Mouse (Mus musculus) liver, embryonic 14.5 days (tissue): Measurements from ENCODE around the gene Rnf113a2. TPM values are rescaled to one million over a fixed set of nuclear protein-coding genes. Genes with fewer than 3 reads are reported as not detected.

Source experiments
- ATAC-seq: fragments of 200-750 bp; cut with Nextera tagmentation; 2 replicates; pipeline ENCODE4 v1.8.0; 2017; ENCODE audit warnings: moderate number of reproducible peaks, mild to moderate bottlenecking, moderate library complexity; ENCODE audit not compliant: insufficient read depth
- DNase-seq, 3 experiments: peaks; one replicate each; pipeline ENCODE4 v3.0.0-alpha.2; 2012 to 2013; ENCODE audit warnings: low read depth in 3 of 3, low spot score in 3 of 3
- H3K27ac ChIP-seq: fragments of 300-500 bp; sonication (generic); 2 replicates; pipeline ENCODE4 v1.5.1; 2014; ENCODE audit warnings: moderate library complexity, mild to moderate bottlenecking, control low read depth, inconsistent platforms
- H3K27me3 ChIP-seq: fragments of 300-500 bp; sonication (generic); 2 replicates; pipeline ENCODE4 v1.6.1; 2014; ENCODE audit warnings: mild to moderate bottlenecking, low read length, moderate library complexity; ENCODE audit not compliant: control insufficient read depth, insufficient read depth
- H3K36me3 ChIP-seq: fragments of 300-500 bp; sonication (generic); replicated peaks from 2 replicates; pipeline ENCODE4 v1.6.1; 2014; ENCODE audit warnings: low read depth; ENCODE audit not compliant: control insufficient read depth, insufficient read depth
- H3K4me1 ChIP-seq, 2 experiments: fragments of 200-500 bp in 1 of 2; fragments of 300-500 bp in 1 of 2; sonication (generic) in 1 of 2; replicated peaks; 2 replicates each; pipeline ENCODE4 v1.6.1; 2012 to 2014; ENCODE audit warnings: antibody characterized with exemption in 1 of 2, inconsistent platforms in 1 of 2, low read length in 1 of 2; ENCODE audit not compliant: control insufficient read depth in 2 of 2, insufficient read depth in 2 of 2
- H3K4me2 ChIP-seq: fragments of 300-500 bp; sonication (generic); 2 replicates; pipeline ENCODE4 v1.6.1; 2014; ENCODE audit warnings: low read depth, mild to moderate bottlenecking, control low read depth, moderate library complexity
- H3K4me3 ChIP-seq, 2 experiments: fragments of 200-500 bp in 1 of 2; fragments of 300-500 bp in 1 of 2; sonication (generic) in 1 of 2; 2 replicates each; pipeline ENCODE4 v1.5.1; 2012 to 2014; ENCODE audit warnings: low read depth in 2 of 2, low read length in 2 of 2, mild to moderate bottlenecking in 2 of 2, control low read depth in 1 of 2, inconsistent platforms in 1 of 2, moderate library complexity in 1 of 2; ENCODE audit not compliant: insufficient read depth in 1 of 2
- H3K9ac ChIP-seq: fragments of 300-500 bp; sonication (generic); replicated peaks from 2 replicates; pipeline ENCODE4 v1.6.1; 2014; ENCODE audit warnings: mild to moderate bottlenecking, control low read depth, moderate library complexity
- H3K9me3 ChIP-seq: fragments of 300-500 bp; sonication (generic); 2 replicates; pipeline ENCODE4 v1.6.1; 2016; ENCODE audit warnings: low read length, mixed read lengths; ENCODE audit not compliant: control insufficient read depth
- CTCF ChIP-seq: IDR thresholded peaks from 2 replicates; pipeline ENCODE4 v1.5.1; 2016; ENCODE audit warnings: antibody characterized with exemption, low read depth, control low read depth
- EP300 ChIP-seq: IDR thresholded peaks from 2 replicates; pipeline ENCODE4 v1.6.1; 2016; ENCODE audit warnings: antibody characterized with exemption, low read depth
- WGBS: fragments of 180-500 bp; shearing (Covaris S2); extraction: QIAGEN DNeasy Blood & Tissue Kit; methylation state at CpG from one replicate; pipeline ENCODE4 v1.1.7; 2014; ENCODE audit not compliant: insufficient replicate concordance; 5-methylcytosine and 5-hydroxymethylcytosine counted together
- polyA plus RNA-seq, 2 experiments: library from polyadenylated mRNA; depleted of rRNA in 1 of 2; stranded (reverse) in 1 of 2; unstranded in 1 of 2; fragments of >200 nt; fragmentation: Nextera tagmentation in 1 of 2; extraction: Ambion mirVana in 1 of 2; gene quantifications; 2 replicates each; pipeline versions ENCODE4 v1.2.1 to v1.2.3; 2012 to 2014

Gene Rnf113a2
- polyA plus RNA-seq (2012; rRNA removed) (5.4 and 10.0 TPM in 2 replicates), polyA plus RNA-seq (2014; fragmentation: Nextera tagmentation; extraction: Ambion mirVana) (12.8 and 13.2 TPM in 2 replicates)

DNA sequence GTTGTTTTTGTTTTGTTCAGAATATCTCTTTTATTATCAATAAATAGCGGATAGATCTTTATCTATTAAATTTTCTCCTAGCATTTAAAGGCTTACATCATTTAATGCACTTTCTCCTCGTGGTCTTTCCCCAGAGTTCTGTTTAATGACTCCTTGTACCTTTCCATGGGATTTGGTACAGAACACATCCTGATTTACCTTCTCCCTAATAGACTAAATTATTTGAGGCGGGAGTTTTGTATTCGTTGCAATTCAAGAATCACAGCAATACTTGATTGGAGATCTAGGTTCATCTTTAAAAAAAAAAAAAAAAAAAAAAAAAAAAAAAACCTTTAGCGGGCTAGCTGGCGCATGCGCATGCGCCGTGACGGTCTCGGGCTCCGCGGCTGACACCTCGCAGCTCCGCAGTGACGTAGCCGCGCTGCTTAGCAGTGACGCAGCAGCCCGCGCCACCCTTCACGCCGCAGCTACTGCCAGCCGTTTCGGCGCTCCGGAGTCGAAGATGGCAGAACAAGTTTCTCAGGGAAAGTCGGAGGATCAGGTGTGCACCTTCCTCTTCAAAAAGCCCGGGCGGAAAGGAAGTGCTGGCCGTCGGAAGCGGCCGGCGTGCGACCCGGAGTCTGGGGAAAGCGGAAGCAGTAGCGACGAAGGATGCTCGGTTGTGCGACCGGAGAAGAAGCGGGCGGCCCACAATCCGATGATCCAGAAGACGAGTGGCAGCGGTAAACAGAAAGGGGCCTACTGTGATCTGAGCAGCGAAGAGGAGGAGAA, at the start of gene Rnf113a2:
Gene Rnf113a2, plus strand, starts transcription at position 363 of the 771 bp plus-strand sequence.
- no peaks in the 10 kb centered on the region for H3K36me3 ChIP-seq
- H3K27ac ChIP-seq, result peak within 1 kb of the TSS; percentile 93
- TF ChIP-seq EP300 (no peak), CTCF (no peak)
- H3K4me2 ChIP-seq, result peak within 1 kb of the TSS; percentile 76
- peak; percentile 82 for DNase-seq
- H3K27me3 ChIP-seq, result no peaks in the 10 kb centered on the region
- peak within 1 kb of the TSS; percentile 81 to 85 for H3K4me3 ChIP-seq
- WGBS, result 2% methylated on average over 50 of the region's 50 CpGs
- peak; percentile 97 for ATAC-seq
- peaks cover 4 to 7% of the 10 kb centered on the region in 2 experiments for H3K4me1 ChIP-seq
- H3K9ac ChIP-seq, result peak within 1 kb of the TSS; percentile 96
- H3K9me3 ChIP-seq, result no peaks in the 10 kb centered on the region

DNA sequence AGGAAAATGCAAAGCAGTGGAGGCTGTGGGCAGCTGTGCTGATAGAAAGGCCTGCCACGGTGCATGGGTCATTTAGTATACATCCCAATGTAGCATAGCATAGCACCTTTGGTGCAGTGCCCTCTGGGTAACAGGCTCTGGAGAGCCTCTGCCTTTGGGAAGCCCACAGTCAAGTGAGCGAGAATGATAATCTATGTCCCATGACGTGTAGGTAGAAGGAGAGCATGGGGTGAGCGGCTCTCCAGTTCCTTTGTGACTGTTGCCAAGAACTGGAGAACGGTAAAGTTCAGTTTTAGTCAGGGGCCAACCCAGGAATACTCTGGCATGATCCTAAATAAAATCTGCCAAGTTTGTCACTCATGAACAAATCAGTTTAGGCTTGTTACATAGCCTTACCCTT, 45.3 kb upstream of the Rnf113a2 start:
- Histone ChIP-seq H3K9me3 (no peaks in the 10 kb centered on the region), H3K27me3 (no peaks in the 10 kb centered on the region), H3K4me1 (peaks cover 2 to 3% of the 10 kb centered on the region in 2 experiments; a peak in 1 of 4 replicates), H3K4me3 (no peak overlapping the region), H3K4me2 (no peak overlapping the region), H3K27ac (no peak overlapping the region), H3K9ac (no peak overlapping the region), H3K36me3 (peaks cover 35% of the 10 kb centered on the region)
- 81% methylated on average over 5 of the region's 5 CpGs for WGBS
- DNase-seq, result no peak
- TF ChIP-seq CTCF (no peak), EP300 (no peak)
- ATAC-seq, result no peak

DNA sequence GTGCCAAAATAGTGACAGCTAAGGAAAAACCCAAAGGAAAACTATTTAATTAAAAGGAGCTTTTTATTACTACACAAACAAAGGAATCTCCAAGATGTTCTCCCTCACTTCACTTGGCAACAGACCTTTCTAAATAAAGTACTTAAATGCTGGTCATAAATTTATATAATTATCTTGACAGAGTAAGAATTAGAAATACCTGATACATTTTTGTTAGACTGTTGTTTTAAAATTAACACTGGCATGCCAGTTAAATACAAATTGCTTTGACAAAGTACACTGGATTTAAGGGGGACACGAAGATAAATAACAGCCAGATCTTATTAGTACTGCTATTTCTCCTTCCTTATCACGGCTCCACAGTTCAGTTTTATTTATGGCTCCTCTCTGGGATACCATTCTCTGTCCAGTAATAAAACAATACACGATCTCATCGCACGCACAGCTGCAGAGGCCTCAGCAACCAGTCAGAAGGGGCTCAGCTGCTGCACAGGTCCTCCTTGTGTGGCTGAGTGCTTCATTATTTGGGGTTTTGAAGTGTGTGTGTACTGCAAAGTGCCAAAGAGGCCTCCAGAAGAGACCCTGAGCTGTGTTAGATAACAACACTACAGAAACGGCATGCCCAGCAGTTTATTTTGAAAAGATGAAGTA, 43.0 kb upstream of the Rnf113a2 start:
- no peak overlapping the region for H3K4me2 ChIP-seq
- peaks cover 25% of the 10 kb centered on the region for H3K36me3 ChIP-seq
- no peak overlapping the region for H3K4me3 ChIP-seq
- no peaks in the 10 kb centered on the region for H3K27me3 ChIP-seq
- ATAC-seq (no peak), DNase-seq (no peak)
- H3K9me3 ChIP-seq, result no peaks in the 10 kb centered on the region
- 75% methylated on average over 6 of the region's 6 CpGs for WGBS
- no peak overlapping the region for H3K27ac ChIP-seq
- no peak overlapping the region for H3K9ac ChIP-seq
- TF ChIP-seq EP300 (no peak), CTCF (no peak)
- H3K4me1 ChIP-seq, result no peaks in the 10 kb centered on the region

DNA sequence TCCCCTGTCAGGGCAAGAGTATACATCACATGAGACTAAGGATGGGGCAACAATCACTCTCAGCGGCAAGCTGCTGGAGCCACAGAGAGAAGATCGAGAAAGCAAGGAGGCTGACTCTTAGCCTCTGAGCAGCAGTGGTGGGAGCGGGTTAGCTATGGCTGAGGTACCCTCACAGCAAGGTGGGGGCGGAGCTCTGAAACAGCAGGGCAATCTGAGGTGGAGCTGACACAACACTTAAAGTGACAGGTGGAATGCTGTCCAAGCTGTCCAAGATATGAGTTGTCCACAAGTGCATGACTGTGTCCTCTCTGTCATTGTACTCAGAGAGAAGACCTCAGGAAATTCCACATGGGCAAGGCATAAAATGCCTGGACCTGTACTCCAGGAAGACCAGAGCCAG, 34.6 kb upstream of the Rnf113a2 start:
- DNase-seq (no peak), ATAC-seq (no peak)
- no peak overlapping the region for H3K4me3 ChIP-seq
- WGBS, result 74% methylated on average over 4 of the region's 4 CpGs
- H3K9ac ChIP-seq, result no peak overlapping the region
- no peaks in the 10 kb centered on the region for H3K9me3 ChIP-seq
- no peaks in the 10 kb centered on the region for H3K27me3 ChIP-seq
- H3K27ac ChIP-seq, result no peak overlapping the region
- no peaks in the 10 kb centered on the region; the same call in 1 of the 2 replicates for H3K36me3 ChIP-seq
- no peak for TF ChIP-seq EP300
- no peak for TF ChIP-seq CTCF
- H3K4me1 ChIP-seq, result peaks cover 0 to 12% of the 10 kb centered on the region in 2 experiments
- no peak overlapping the region for H3K4me2 ChIP-seq

DNA sequence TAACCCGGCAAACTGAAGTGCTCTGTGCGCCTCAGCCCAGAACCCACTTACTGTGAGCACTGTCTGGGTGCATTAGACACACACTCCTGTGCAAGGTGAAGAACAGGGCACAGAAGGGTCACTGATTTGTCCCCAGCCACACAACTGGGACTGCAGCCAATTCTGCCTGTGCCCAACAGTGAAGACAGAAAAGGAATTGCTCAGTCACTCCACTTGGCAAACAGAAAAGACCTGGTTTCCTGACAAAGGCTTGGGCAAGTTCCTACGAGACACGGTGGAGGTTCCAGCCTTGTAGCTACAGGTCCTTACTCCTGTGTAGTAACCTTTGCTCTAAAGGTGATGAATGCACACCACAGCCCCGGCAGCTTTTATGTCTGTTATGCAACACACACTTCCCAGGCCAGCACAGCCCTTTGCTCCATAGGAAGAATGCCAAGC, 32.3 kb upstream of the Rnf113a2 start:
- no peaks in the 10 kb centered on the region for H3K9me3 ChIP-seq
- TF ChIP-seq CTCF (no peak), EP300 (no peak)
- no peak overlapping the region for H3K9ac ChIP-seq
- WGBS, result 71% methylated on average over 5 of the region's 5 CpGs
- peaks cover 0 to 23% of the 10 kb centered on the region in 2 experiments for H3K4me1 ChIP-seq
- no peak overlapping the region for H3K4me2 ChIP-seq
- peak; percentile 48; the same call in 1 of the 2 replicates for ATAC-seq
- no peak for DNase-seq
- H3K36me3 ChIP-seq, result no peaks in the 10 kb centered on the region
- no peak overlapping the region; the same call in 1 of the 2 replicates for H3K27ac ChIP-seq
- no peaks in the 10 kb centered on the region for H3K27me3 ChIP-seq
- H3K4me3 ChIP-seq, result no peak overlapping the region
